Mouse (Mus musculus): ENCODE data around the gene Col28a1. TPM values are rescaled to one million over a fixed set of nuclear protein-coding genes. Genes with fewer than 3 reads are reported as not detected.
A peak's percentile ranks its signal among the peaks of the same experiment; 100 is the strongest.

Col28a1 gene
- not detected in 2 replicates for polyA plus RNA-seq (2012; ENCODE audit: insufficient read depth, low replicate concordance)

DNA sequence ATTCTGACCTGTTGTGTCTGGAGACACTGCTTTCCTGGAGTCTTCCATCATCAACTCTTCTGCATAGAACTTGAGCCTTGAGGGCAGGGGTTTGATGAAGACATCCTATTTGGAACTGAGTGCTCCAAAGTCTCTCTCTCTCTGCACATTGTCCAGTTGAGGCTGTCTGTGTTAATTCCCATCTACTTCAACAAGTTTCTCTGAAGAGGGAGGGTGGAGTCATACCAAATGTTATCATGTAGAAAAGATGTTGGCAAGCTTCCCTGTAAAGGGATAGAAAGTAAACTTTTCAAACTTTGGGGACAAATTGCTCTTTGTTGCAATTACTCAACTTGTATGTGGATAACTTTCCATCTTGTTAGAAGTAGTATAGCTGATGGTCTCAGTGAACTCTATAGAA lies at the start of gene Col28a1:
Col28a1 (minus strand) TSS at position 101 of the 400 bp plus-strand sequence.
- no peaks in the 10 kb centered on the region for H3K36me3 ChIP-seq (replicated peaks; ENCODE audit: low read length)

DNA sequence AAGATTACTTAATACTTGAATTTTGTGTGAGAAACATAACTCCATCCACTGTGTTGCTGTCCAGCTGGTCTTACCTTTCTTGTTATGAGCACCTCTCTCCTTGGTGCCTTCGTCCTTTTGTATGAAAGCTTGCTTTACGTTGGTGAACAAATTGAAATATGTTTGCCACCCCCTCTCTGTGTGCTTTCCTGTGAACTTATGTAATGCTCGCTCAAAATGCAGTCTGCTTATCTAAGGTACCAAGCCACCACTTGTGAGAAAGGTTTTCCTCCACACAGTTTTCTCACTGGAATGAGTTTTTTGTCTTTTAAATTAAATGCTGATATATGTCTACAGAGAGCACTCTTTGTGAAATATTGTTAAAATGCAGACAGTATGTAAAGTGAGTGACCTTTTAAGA lies 36.2 kb upstream of the Col28a1 start:
- Histone ChIP-seq H3K27me3 (replicated peaks) (no peaks in the 10 kb centered on the region), H3K4me3 (replicated peaks) (no peak overlapping the region), H3K4me1 (no peaks in the 10 kb centered on the region), H3K36me3 (replicated peaks; ENCODE audit: low read length) (peaks cover 94% of the 10 kb centered on the region), H3K9me3 (no peaks in the 10 kb centered on the region)
- TF ChIP-seq FLI1 (IDR thresholded peaks at IDR 0.05; ENCODE audit: low read length) = no peak
- no peak for TF ChIP-seq GATA1 (IDR thresholded peaks at IDR 0.05; ENCODE audit: borderline replicate concordance, low read length)

More for the DNA sequence above, at the start of gene Col28a1:
- H3K9me3 ChIP-seq = peaks cover 24% of the 10 kb centered on the region
- no peaks in the 10 kb centered on the region for H3K4me1 ChIP-seq
- H3K4me3 ChIP-seq (replicated peaks) = no peak within 1 kb of the TSS
- H3K27me3 ChIP-seq (replicated peaks) = no peaks in the 10 kb centered on the region
- TF ChIP-seq FLI1 (IDR thresholded peaks at IDR 0.05; ENCODE audit: low read length) (no peak), GATA1 (IDR thresholded peaks at IDR 0.05; ENCODE audit: borderline replicate concordance, low read length) (no peak)

DNA sequence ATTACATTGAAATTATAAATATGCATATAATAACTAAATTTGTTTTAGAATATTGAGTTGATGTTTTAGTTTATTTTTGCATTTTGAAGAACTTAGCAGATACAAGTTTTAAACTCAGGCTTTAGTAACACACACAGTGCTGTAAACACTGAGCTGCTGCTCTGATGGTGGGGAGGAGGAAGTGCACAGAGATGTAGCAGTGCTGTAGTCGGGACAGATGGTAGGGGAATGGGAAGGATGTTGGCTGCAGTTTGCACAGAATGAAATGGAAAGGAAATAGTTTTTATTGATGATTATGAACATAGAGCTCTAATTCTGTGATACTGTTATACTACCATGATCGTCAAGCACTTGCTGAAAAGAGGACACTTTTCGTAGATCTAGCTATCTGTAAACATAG lies 34.6 kb upstream of the Col28a1 start:
- Histone ChIP-seq H3K4me3 (replicated peaks) (no peak overlapping the region), H3K4me1 (no peaks in the 10 kb centered on the region), H3K36me3 (replicated peaks; ENCODE audit: low read length) (peaks cover 90% of the 10 kb centered on the region), H3K27me3 (replicated peaks) (no peaks in the 10 kb centered on the region), H3K9me3 (no peaks in the 10 kb centered on the region)
- TF ChIP-seq FLI1 (IDR thresholded peaks at IDR 0.05; ENCODE audit: low read length) (no peak), GATA1 (IDR thresholded peaks at IDR 0.05; ENCODE audit: borderline replicate concordance, low read length) (no peak)

DNA sequence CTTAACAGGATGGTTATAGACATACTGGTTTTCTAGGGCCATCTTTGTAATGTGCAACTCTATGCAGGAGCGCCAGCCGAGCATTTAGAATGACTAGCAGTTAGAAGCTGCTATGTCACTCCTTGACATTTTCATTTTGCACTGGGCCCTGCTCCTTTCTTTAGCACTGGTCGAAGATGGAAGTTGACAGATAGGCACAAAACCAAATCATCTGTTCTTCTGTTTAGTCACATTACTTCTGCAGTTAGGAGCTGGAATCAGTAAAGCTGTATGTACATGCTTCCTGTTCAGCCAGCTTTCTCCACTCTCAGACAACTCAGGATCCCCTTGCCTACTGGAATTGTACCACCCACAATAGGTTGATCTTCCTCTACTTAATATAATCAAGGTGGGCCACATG lies 18.2 kb upstream of the Col28a1 start:
- no peaks in the 10 kb centered on the region for H3K27me3 ChIP-seq (replicated peaks)
- H3K4me1 ChIP-seq = peaks cover 16% of the 10 kb centered on the region
- no peaks in the 10 kb centered on the region for H3K9me3 ChIP-seq
- H3K4me3 ChIP-seq (replicated peaks) = peak overlapping the region; percentile 95
- no peak for TF ChIP-seq GATA1 (IDR thresholded peaks at IDR 0.05; ENCODE audit: borderline replicate concordance, low read length)
- TF ChIP-seq FLI1 (IDR thresholded peaks at IDR 0.05; ENCODE audit: low read length) = no peak
- H3K36me3 ChIP-seq (replicated peaks; ENCODE audit: low read length) = peaks cover 40% of the 10 kb centered on the region

DNA sequence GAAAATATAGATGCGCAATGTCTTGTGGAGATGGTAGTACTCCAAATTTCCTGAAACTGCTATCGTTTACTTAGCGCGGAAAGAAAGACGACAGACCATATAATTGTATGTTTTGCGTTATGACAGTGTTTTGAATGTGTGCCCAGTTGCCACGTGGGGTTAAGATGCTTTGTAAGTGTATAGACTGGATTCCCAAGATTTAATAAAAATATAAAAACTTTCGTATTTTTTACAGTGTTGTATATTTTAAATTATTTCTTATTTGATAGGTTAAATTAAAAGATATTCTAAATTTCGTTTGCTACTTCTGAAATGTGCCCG lies 17.4 kb upstream of the Col28a1 start:
- TF ChIP-seq FLI1 (IDR thresholded peaks at IDR 0.05; ENCODE audit: low read length) = no peak
- no peak for TF ChIP-seq GATA1 (IDR thresholded peaks at IDR 0.05; ENCODE audit: borderline replicate concordance, low read length)

DNA sequence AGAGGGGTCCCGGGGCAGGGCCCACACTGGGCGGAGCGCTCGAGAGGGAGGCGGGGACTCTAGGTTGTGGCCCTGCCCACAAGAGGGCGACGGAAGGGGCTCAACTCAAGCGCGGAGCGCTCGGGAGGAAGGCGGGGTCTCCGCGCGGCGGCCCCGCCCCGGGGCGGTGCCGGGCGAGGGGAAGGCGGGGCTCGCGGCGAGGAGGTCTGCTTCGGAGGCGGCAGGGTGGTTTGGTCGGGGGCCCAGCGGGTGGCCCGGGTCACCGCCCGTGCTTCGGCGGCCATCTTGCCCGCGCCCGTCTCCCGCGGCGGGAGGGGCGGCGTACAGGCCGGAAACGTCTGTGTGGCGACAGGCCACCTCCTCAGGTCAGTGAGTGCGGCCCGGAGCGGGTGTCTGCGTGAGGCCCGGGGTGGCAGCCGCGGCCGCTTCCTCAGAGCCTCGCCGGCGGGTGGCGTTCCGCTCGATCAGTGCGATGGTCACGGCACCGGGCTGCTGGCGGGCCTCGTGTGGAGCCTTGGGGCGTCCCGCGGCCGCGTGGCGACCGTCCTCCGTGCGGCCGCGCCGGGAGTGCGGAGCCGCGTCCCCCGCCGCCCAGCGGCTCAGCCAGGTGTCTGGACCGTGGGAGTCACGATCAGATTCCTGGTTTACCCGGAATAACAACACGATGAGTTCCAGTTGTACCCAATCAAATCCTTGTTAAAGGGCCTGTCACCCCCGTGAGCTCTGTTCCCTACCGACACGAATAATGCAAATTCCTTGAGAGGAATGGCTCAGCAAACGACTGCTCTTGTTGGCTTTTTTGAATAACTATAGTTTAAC lies 16.8 kb upstream of the Col28a1 start, which contains the start of gene Mios:
Mios (plus strand) TSS at position 176 of the 819 bp plus-strand sequence.
- H3K36me3 ChIP-seq (replicated peaks; ENCODE audit: low read length) = peaks cover 26% of the 10 kb centered on the region
- TF ChIP-seq GATA1 (IDR thresholded peaks at IDR 0.05; ENCODE audit: borderline replicate concordance, low read length) (no peak), FLI1 (IDR thresholded peaks at IDR 0.05; ENCODE audit: low read length) (no peak)
- no peaks in the 10 kb centered on the region for H3K27me3 ChIP-seq (replicated peaks)
- H3K9me3 ChIP-seq = peaks cover under 1% of the 10 kb centered on the region; the same call in 1 of the 2 replicates
- peak within 1 kb of the TSS; percentile 95 for H3K4me3 ChIP-seq (replicated peaks)
- H3K4me1 ChIP-seq = peaks cover 13% of the 10 kb centered on the region

More for the DNA sequence above, 17.4 kb upstream of the Col28a1 start:
- Histone ChIP-seq H3K4me1 (peaks cover 13% of the 10 kb centered on the region), H3K4me3 (replicated peaks) (peak overlapping the region; percentile 95), H3K9me3 (no peaks in the 10 kb centered on the region), H3K36me3 (replicated peaks; ENCODE audit: low read length) (peaks cover 32% of the 10 kb centered on the region), H3K27me3 (replicated peaks) (no peaks in the 10 kb centered on the region)

DNA sequence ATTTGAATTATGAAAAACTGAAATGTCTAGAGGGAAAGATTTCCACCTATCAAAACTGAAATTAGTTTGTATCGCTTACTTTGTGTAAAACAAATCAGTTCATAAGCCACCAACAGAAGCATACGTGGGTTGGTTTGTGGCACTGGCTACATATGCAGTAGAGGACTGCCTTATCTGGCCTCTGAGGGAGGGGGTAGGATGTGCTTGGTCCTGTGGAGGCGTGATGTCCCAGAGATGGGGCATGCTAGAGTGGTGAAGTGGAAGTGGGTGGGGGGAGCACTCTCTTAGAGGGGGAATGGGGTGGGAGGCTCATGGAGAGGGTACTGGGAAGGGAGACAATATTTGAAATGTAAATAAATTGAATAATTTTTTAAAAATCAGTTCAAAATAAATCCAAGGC lies 2.5 kb downstream of the Col28a1 start:
- no peaks in the 10 kb centered on the region for H3K36me3 ChIP-seq (replicated peaks; ENCODE audit: low read length)
- peaks cover 6% of the 10 kb centered on the region; the same call in 1 of the 2 replicates for H3K4me1 ChIP-seq
- no peaks in the 10 kb centered on the region for H3K27me3 ChIP-seq (replicated peaks)
- H3K9me3 ChIP-seq = peaks cover 5% of the 10 kb centered on the region; the same call in 1 of the 2 replicates
- TF ChIP-seq GATA1 (IDR thresholded peaks at IDR 0.05; ENCODE audit: borderline replicate concordance, low read length) (no peak), FLI1 (IDR thresholded peaks at IDR 0.05; ENCODE audit: low read length) (no peak)
- no peak overlapping the region for H3K4me3 ChIP-seq (replicated peaks)

DNA sequence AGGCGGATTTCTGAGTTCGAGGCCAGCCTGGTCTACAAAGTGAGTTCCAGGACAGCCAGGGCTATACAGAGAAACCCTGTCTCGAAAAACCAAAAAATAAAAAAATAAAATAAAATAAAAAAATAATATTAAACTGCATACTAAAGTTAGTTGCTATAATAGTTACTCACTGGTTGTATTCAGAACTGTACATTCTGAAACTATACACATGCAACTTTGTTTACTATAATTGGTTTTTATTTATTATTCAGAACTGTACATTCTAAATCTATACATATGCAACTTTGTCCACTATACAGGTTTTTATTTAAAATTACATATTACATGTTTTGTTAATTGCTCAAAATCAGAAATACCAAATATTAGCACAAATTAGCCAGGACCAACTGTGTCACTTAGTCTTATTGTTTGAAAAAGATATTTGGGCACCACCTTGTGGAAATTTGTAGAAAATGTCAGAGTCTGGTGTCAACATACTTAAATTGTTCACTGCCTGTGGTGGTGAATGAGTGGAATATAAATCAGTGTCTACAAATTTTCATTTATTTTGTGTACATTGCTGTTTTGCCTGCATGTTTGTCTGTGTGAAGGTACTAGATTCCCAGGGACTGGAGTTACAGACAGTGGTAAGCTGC lies 3.7 kb downstream of the Col28a1 start:
- no peak for TF ChIP-seq FLI1 (IDR thresholded peaks at IDR 0.05; ENCODE audit: low read length)
- no peak for TF ChIP-seq GATA1 (IDR thresholded peaks at IDR 0.05; ENCODE audit: borderline replicate concordance, low read length)
- Histone ChIP-seq H3K9me3 (no peaks in the 10 kb centered on the region), H3K36me3 (replicated peaks; ENCODE audit: low read length) (no peaks in the 10 kb centered on the region), H3K27me3 (replicated peaks) (no peaks in the 10 kb centered on the region), H3K4me1 (peaks cover 10% of the 10 kb centered on the region; the same call in 1 of the 2 replicates), H3K4me3 (replicated peaks) (no peak overlapping the region)

DNA sequence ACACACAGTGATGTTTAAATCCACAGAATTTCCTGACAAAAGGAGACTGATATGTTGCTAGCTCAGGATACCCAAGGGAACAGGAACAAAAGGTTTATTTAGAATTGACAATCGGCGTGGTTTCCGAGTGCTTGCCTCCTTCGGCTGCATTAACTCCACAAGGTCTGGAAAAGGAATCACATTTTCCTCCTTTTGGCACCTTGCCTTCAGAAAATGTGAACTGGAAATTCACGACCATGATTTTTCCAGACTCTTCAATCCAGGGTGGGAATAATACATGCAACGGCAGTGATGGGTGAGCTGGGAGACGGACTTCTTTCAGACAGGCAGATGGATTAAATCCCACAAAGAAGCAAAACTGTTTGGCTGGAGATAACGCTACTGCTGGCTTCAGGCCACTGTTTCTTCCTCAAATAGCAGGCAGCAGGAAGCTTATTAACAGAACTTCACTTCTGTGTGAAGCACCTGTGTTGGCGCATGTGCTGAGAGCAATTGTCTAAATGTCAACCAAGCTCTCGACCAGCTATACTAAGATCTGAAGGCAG lies 13.9 kb downstream of the Col28a1 start:
- no peak overlapping the region for H3K4me3 ChIP-seq (replicated peaks)
- no peaks in the 10 kb centered on the region for H3K36me3 ChIP-seq (replicated peaks; ENCODE audit: low read length)
- H3K4me1 ChIP-seq = peaks cover 4% of the 10 kb centered on the region
- H3K27me3 ChIP-seq (replicated peaks) = no peaks in the 10 kb centered on the region
- no peaks in the 10 kb centered on the region for H3K9me3 ChIP-seq
- no peak for TF ChIP-seq FLI1 (IDR thresholded peaks at IDR 0.05; ENCODE audit: low read length)
- TF ChIP-seq GATA1 (IDR thresholded peaks at IDR 0.05; ENCODE audit: borderline replicate concordance, low read length) = no peak

DNA sequence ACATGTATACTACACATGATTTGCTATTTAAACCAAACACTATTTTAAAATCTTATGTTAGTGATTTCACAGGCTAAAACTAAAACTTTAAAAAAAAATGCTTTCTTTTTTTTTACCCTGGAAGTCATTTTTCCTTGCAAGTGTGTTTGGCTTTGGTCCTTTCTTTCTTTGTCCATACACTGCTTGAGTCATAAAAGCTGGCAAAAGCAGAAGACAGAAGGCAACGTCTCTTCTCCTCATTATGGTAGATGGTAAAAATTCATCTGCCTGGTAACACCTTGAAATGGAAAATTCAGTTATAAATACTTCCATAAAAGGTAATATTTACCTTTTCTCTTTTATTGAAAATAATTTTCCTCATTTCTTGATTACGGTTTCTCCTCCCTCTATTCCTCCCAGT lies 16.3 kb downstream of the Col28a1 start:
- no peaks in the 10 kb centered on the region for H3K36me3 ChIP-seq (replicated peaks; ENCODE audit: low read length)
- H3K4me3 ChIP-seq (replicated peaks) = no peak overlapping the region
- peaks cover 4% of the 10 kb centered on the region for H3K4me1 ChIP-seq
- no peaks in the 10 kb centered on the region for H3K9me3 ChIP-seq
- TF ChIP-seq FLI1 (IDR thresholded peaks at IDR 0.05; ENCODE audit: low read length) (no peak), GATA1 (IDR thresholded peaks at IDR 0.05; ENCODE audit: borderline replicate concordance, low read length) (no peak)
- no peaks in the 10 kb centered on the region for H3K27me3 ChIP-seq (replicated peaks)

All from megakaryocyte, embryonic 14.5 days (primary cell).